Mouse (Mus musculus) embryonic fibroblast, embryonic 13.5 days (primary cell): ENCODE measurements at regions not wholly inside any gene's neighbourhood (a gene's known extent, or its start where the extent isn't known, plus 50 kb on each side); places are given as distances from the start of the nearest gene placed in this dataset.

Experiments used
- H3K27ac ChIP-seq: 2 replicates; pipeline ENCODE4 v1.5.1; 2012; ENCODE audit warnings: low read length, control low read depth, inconsistent platforms; ENCODE audit not compliant: insufficient read depth
- H3K4me1 ChIP-seq: 2 replicates; pipeline ENCODE4 v1.6.1; 2011; ENCODE audit warnings: low read length; ENCODE audit not compliant: control insufficient read depth, insufficient read depth
- H3K4me3 ChIP-seq: 2 replicates; pipeline ENCODE4 v1.5.1; 2011; ENCODE audit warnings: mild to moderate bottlenecking, control low read depth, low read length; ENCODE audit not compliant: insufficient read depth
- CTCF ChIP-seq: IDR thresholded peaks from 2 replicates; pipeline ENCODE4 v1.5.1; 2011; ENCODE audit warnings: mild to moderate bottlenecking, control low read depth, low read length, moderate library complexity, borderline replicate concordance; ENCODE audit not compliant: insufficient read depth
- POLR2A ChIP-seq: IDR thresholded peaks from 2 replicates; pipeline ENCODE4 v1.6.1; 2011; ENCODE audit warnings: low read depth, mild to moderate bottlenecking, control low read depth, low read length, moderate library complexity

GRCm38 (mm10) chr5:120313984-120314383 lies 117.5 kb upstream of the Lhx5 start:
- no peaks in the 10 kb centered on the region; the same call in 1 of the 2 replicates for H3K4me1 ChIP-seq
- no peak overlapping the region for H3K27ac ChIP-seq
- TF ChIP-seq POLR2A (no peak), CTCF (no peak)
- H3K4me3 ChIP-seq, result no peak overlapping the region

- TF ChIP-seq POLR2A (no peak), CTCF (no peak)
- H3K27ac ChIP-seq, result no peak overlapping the region
Observed at GRCm38 (mm10) chr5:120315116-120315515, 116.4 kb upstream of the Lhx5 start.

GRCm38 (mm10) chr5:120318951-120319350 lies 112.5 kb upstream of the Lhx5 start:
- no peak overlapping the region for H3K4me3 ChIP-seq
- H3K4me1 ChIP-seq, result no peaks in the 10 kb centered on the region; the same call in 1 of the 2 replicates
- TF ChIP-seq CTCF (no peak), POLR2A (no peak)
- no peak overlapping the region for H3K27ac ChIP-seq

More at GRCm38 (mm10) chr5:120315116-120315515, 116.4 kb upstream of the Lhx5 start:
- no peak overlapping the region for H3K4me3 ChIP-seq
- no peaks in the 10 kb centered on the region; the same call in 1 of the 2 replicates for H3K4me1 ChIP-seq

GRCm38 (mm10) chr5:120322031-120322731 lies 109.3 kb upstream of the Lhx5 start:
- TF ChIP-seq POLR2A (no peak), CTCF (no peak)
- H3K27ac ChIP-seq, result no peak overlapping the region
- H3K4me3 ChIP-seq, result no peak overlapping the region
- no peaks in the 10 kb centered on the region; the same call in 1 of the 2 replicates for H3K4me1 ChIP-seq

- TF ChIP-seq CTCF (no peak), POLR2A (no peak)
- H3K4me3 ChIP-seq, result no peak overlapping the region
- H3K4me1 ChIP-seq, result no peaks in the 10 kb centered on the region; the same call in 1 of the 2 replicates
- no peak overlapping the region for H3K27ac ChIP-seq
Observed at GRCm38 (mm10) chr5:120322732-120323316, 108.7 kb upstream of the Lhx5 start.

GRCm38 (mm10) chr5:120324111-120324510 lies 107.4 kb upstream of the Lhx5 start:
- TF ChIP-seq CTCF, result no peak
- TF ChIP-seq POLR2A, result no peak
- H3K4me1 ChIP-seq, result no peaks in the 10 kb centered on the region
- no peak overlapping the region for H3K27ac ChIP-seq
- no peak overlapping the region for H3K4me3 ChIP-seq

- Histone ChIP-seq H3K27ac (no peak overlapping the region), H3K4me1 (no peaks in the 10 kb centered on the region), H3K4me3 (no peak overlapping the region)
- no peak for TF ChIP-seq POLR2A
- no peak for TF ChIP-seq CTCF
Observed at GRCm38 (mm10) chr5:120325386-120325910, 106.1 kb upstream of the Lhx5 start.

- no peak for TF ChIP-seq POLR2A
- Histone ChIP-seq H3K4me1 (no peaks in the 10 kb centered on the region), H3K27ac (no peak overlapping the region), H3K4me3 (no peak overlapping the region)
Observed at GRCm38 (mm10) chr5:120332030-120332429, 99.5 kb upstream of the Lhx5 start.

- no peak for TF ChIP-seq CTCF
- TF ChIP-seq POLR2A, result no peak
- Histone ChIP-seq H3K4me3 (no peak overlapping the region), H3K4me1 (no peaks in the 10 kb centered on the region), H3K27ac (no peak overlapping the region)
Observed at GRCm38 (mm10) chr5:120339162-120339561, 92.3 kb upstream of the Lhx5 start.

- no peak for TF ChIP-seq CTCF
- no peak for TF ChIP-seq POLR2A
- H3K4me1 ChIP-seq, result no peaks in the 10 kb centered on the region
- H3K4me3 ChIP-seq, result no peak overlapping the region
- no peak overlapping the region for H3K27ac ChIP-seq
Observed at GRCm38 (mm10) chr5:120340696-120341231, 90.7 kb upstream of the Lhx5 start.
